Mouse (Mus musculus) neural tube, embryonic 11.5 days (tissue): ENCODE data around the gene Iqschfp. TPM values are rescaled to one million over a fixed set of nuclear protein-coding genes. Genes with fewer than 3 reads are reported as not detected.
A peak's percentile ranks its signal among the peaks of the same experiment; 100 is the strongest.

Source experiments
- ATAC-seq: fragments of 200-750 bp; cut with Nextera tagmentation; 2 replicates; pipeline ENCODE4 v1.8.0; 2017; ENCODE audit warnings: moderate number of reproducible peaks, mild to moderate bottlenecking, moderate TSS enrichment, moderate library complexity; ENCODE audit not compliant: insufficient read depth, low FRiP score, low TSS enrichment
- DNase-seq: peaks from one replicate; pipeline ENCODE4 v3.0.0-alpha.2; 2015; ENCODE audit warnings: low spot score
- H3K27ac ChIP-seq: fragments of 300-500 bp; sonication (generic); 2 replicates; pipeline ENCODE4 v1.5.1; 2014; ENCODE audit warnings: low read depth, mild to moderate bottlenecking, low read length
- H3K27me3 ChIP-seq: fragments of 300-500 bp; sonication (generic); 2 replicates; pipeline ENCODE4 v1.6.1; 2014; ENCODE audit warnings: mild to moderate bottlenecking, low read length, mixed read lengths; ENCODE audit not compliant: control insufficient read depth, insufficient read depth
- H3K36me3 ChIP-seq: fragments of 300-500 bp; sonication (generic); 2 replicates; pipeline ENCODE4 v1.6.1; 2014; ENCODE audit warnings: mild to moderate bottlenecking, low read length, moderate library complexity, mixed read lengths; ENCODE audit not compliant: control insufficient read depth, insufficient read depth
- H3K4me1 ChIP-seq: fragments of 300-500 bp; sonication (generic); 2 replicates; pipeline ENCODE4 v1.6.1; 2014; ENCODE audit warnings: low read length, mixed read lengths; ENCODE audit not compliant: control insufficient read depth, insufficient read depth
- H3K4me2 ChIP-seq: fragments of 300-500 bp; sonication (generic); 2 replicates; pipeline ENCODE4 v1.6.1; 2014; ENCODE audit warnings: low read depth, mild to moderate bottlenecking, moderate library complexity
- H3K4me3 ChIP-seq: fragments of 300-500 bp; sonication (generic); 2 replicates; pipeline ENCODE4 v1.5.1; 2014; ENCODE audit warnings: low read depth, low read length
- H3K9ac ChIP-seq: fragments of 300-500 bp; sonication (generic); 2 replicates; pipeline ENCODE4 v1.6.1; 2014; ENCODE audit warnings: mild to moderate bottlenecking, low read length
- H3K9me3 ChIP-seq: fragments of 300-500 bp; sonication (generic); 2 replicates; pipeline ENCODE4 v1.6.1; 2016; ENCODE audit warnings: low read length; ENCODE audit not compliant: control insufficient read depth
- WGBS: fragments of 180-500 bp; shearing (Covaris S2); extraction: QIAGEN DNeasy Blood & Tissue Kit; methylation state at CpG from one replicate; pipeline ENCODE4 v1.1.7; 2014; 5-methylcytosine and 5-hydroxymethylcytosine counted together
- polyA plus RNA-seq: library from polyadenylated mRNA; unstranded; fragments of >200 nt; fragmentation: Nextera tagmentation; extraction: Ambion mirVana; gene quantifications from 2 replicates; pipeline ENCODE4 v1.2.1, GENCODE M21; 2014

Gene Iqschfp
- polyA plus RNA-seq, 1 experiment from 2014 or later, result 0.37 TPM

GRCm38 (mm10) chr3:68045475-68046416 lies 153.7 kb downstream of the Iqschfp start:
- H3K9ac ChIP-seq, result no peak overlapping the region
- no peak overlapping the region for H3K4me2 ChIP-seq
- ATAC-seq, result no peak
- peak; percentile 58 for DNase-seq
- no peaks in the 10 kb centered on the region for H3K27me3 ChIP-seq
- H3K9me3 ChIP-seq, result no peaks in the 10 kb centered on the region
- no peaks in the 10 kb centered on the region for H3K4me1 ChIP-seq
- H3K27ac ChIP-seq, result no peak overlapping the region
- H3K4me3 ChIP-seq, result no peak overlapping the region
- 49% methylated on average over 9 of the region's 9 CpGs for WGBS
- no peaks in the 10 kb centered on the region for H3K36me3 ChIP-seq

DNA sequence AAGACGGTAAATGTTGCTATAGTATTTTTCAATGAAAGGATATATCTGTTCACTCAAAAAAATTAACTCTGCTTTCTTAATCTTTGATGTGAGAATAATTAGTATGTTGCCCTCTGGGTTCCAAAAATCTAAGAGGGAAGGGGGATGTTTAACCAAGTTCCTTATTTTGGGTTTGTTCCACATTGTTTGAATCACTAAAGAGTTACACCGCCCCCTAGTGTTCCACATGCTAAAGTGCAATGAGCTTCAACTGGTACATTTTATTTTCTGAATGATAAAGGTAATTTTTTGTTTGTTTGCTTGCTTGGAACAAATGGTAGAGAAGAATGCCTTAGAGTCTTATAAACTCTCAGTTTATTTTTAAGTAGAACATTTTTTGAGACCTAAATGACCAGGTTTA lies 161.5 kb downstream of the Iqschfp start:
- Histone ChIP-seq H3K27ac (no peak overlapping the region), H3K4me3 (no peak overlapping the region), H3K9ac (no peak overlapping the region), H3K27me3 (no peaks in the 10 kb centered on the region), H3K36me3 (no peaks in the 10 kb centered on the region), H3K4me1 (no peaks in the 10 kb centered on the region), H3K4me2 (no peak overlapping the region), H3K9me3 (no peaks in the 10 kb centered on the region)
- WGBS, result 48% methylated on average over 2 of the region's 2 CpGs
- DNase-seq, result no peak
- no peak for ATAC-seq

GRCm38 (mm10) chr3:68055071-68055470 lies 163.0 kb downstream of the Iqschfp start:
- H3K4me1 ChIP-seq, result no peaks in the 10 kb centered on the region
- DNase-seq, result no peak
- no peaks in the 10 kb centered on the region for H3K36me3 ChIP-seq
- no peaks in the 10 kb centered on the region for H3K9me3 ChIP-seq
- H3K27me3 ChIP-seq, result no peaks in the 10 kb centered on the region
- no peak for ATAC-seq
- H3K4me2 ChIP-seq, result no peak overlapping the region
- no peak overlapping the region for H3K27ac ChIP-seq
- WGBS, result 67% methylated on average over 13 of the region's 13 CpGs
- H3K9ac ChIP-seq, result no peak overlapping the region
- H3K4me3 ChIP-seq, result no peak overlapping the region

DNA sequence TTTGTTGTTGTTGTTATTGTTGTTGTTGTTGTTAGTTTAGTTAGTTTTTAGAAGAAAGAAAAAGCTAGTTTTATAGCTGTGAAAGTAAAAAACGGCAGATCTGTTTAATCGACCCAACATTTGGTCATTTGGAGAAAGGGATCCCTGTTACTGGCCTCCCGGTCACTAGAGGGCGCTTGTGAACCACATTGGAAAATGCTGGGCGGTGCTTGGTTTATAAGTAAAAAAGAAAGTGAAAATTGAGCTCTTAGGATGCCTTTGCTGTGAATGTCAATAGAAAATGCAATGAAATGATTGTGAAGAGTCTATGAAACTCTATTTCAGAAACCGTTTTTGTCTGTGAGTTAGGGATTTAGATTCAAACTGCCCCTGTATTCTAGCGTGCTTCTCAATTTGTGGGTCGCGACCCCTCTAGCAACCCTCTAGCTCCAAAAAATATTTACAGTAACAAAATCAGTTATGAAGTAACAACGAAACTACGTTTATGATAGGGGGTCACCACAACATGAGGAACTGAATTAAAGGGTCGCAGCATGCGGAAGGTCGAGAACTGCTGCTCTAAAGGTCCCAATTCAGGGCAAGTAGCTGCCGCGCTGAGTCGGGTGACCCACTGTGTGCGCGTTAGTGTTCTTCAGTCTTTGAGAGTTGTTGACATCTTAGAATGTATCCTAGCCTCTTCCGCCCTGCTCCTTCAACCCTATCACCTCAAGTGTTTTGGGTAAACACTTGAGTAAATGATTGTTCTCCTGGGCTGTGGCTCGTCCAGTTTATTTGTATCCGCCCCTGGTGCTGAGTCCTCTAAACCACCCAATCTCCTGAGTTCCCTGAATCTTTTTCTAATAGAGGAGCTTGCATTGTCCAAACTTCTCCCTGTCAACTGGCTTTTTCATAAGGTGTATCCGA lies 164.6 kb downstream of the Iqschfp start:
- 59% methylated on average over 23 of the region's 23 CpGs for WGBS
- no peak overlapping the region for H3K9ac ChIP-seq
- DNase-seq (peak; percentile 67), ATAC-seq (no peak)
- no peaks in the 10 kb centered on the region for H3K4me1 ChIP-seq
- H3K4me2 ChIP-seq, result 0 out of 2 replicates have a peak overlapping the region, but pooled peaks have one; percentile 5
- no peaks in the 10 kb centered on the region for H3K36me3 ChIP-seq
- H3K27ac ChIP-seq, result no peak overlapping the region
- no peaks in the 10 kb centered on the region for H3K27me3 ChIP-seq
- H3K9me3 ChIP-seq, result no peaks in the 10 kb centered on the region
- 0 out of 2 replicates have a peak overlapping the region, but pooled peaks have one; percentile 0 for H3K4me3 ChIP-seq

- no peaks in the 10 kb centered on the region for H3K36me3 ChIP-seq
- H3K27me3 ChIP-seq, result no peaks in the 10 kb centered on the region
- no peak overlapping the region for H3K27ac ChIP-seq
- WGBS, result 54% methylated on average over 2 of the region's 2 CpGs
- H3K9me3 ChIP-seq, result no peaks in the 10 kb centered on the region
- no peak overlapping the region for H3K4me2 ChIP-seq
- DNase-seq, result peak; percentile 39
- H3K9ac ChIP-seq, result no peak overlapping the region
- ATAC-seq, result peak; percentile 61; the same call in 1 of the 2 replicates
- no peaks in the 10 kb centered on the region for H3K4me1 ChIP-seq
- H3K4me3 ChIP-seq, result no peak overlapping the region
These were observed 167.2 kb downstream of the Iqschfp start for GRCm38 (mm10) chr3:68059162-68059800.

DNA sequence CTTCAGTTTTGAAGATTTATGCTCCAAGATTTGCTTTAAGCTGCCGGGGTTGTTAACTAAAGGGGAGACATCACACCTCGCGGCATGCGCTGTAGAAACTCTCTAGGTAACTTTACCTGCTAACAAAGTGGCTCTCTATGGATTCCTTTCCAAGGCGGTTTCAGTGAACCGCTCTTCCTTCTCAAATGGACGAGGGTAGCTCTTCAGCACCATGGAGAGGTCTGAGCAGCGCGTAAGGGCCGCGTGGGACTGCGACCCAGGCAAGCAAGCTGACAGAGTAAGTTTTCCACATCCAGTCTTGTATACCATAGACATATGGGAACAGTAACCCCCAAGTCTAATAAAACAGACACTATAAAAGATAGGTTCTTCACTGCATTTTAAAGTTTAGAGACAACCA lies 172.7 kb downstream of the Iqschfp start, which contains the start of gene Schip1:
Schip1 (plus strand) TSS at position 72 of the 400 bp plus-strand sequence.
- no peak for ATAC-seq
- 42% methylated on average over 12 of the region's 12 CpGs for WGBS
- Histone ChIP-seq H3K27ac (no peak within 1 kb of the TSS), H3K4me2 (no peak within 1 kb of the TSS), H3K4me1 (no peaks in the 10 kb centered on the region), H3K4me3 (no peak within 1 kb of the TSS), H3K36me3 (no peaks in the 10 kb centered on the region), H3K27me3 (no peaks in the 10 kb centered on the region), H3K9me3 (no peaks in the 10 kb centered on the region), H3K9ac (no peak within 1 kb of the TSS)
- peak; percentile 52 for DNase-seq

GRCm38 (mm10) chr3:68071395-68072386 lies 179.7 kb downstream of the Iqschfp start:
- DNase-seq, result no peak
- H3K4me3 ChIP-seq, result no peak overlapping the region
- ATAC-seq, result no peak
- H3K27me3 ChIP-seq, result no peaks in the 10 kb centered on the region
- no peak overlapping the region for H3K4me2 ChIP-seq
- 82% methylated on average over 9 of the region's 9 CpGs for WGBS
- no peak overlapping the region for H3K9ac ChIP-seq
- no peaks in the 10 kb centered on the region for H3K9me3 ChIP-seq
- no peak overlapping the region for H3K27ac ChIP-seq
- H3K36me3 ChIP-seq, result no peaks in the 10 kb centered on the region
- H3K4me1 ChIP-seq, result no peaks in the 10 kb centered on the region
